Mouse (Mus musculus): ENCODE data around the gene Tab1.

Gene Tab1

GRCm38 (mm10) chr15:80202111-80202775 is 69.3 kb downstream of the Tab1 start:
- no peak for DNase-seq (ENCODE audit: low read depth, low spot score)

GRCm38 (mm10) chr15:80203406-80203805 is 70.5 kb downstream of the Tab1 start:
- no peak for DNase-seq (ENCODE audit: low read depth, low spot score)

- DNase-seq (ENCODE audit: low read depth, low spot score), result no peak
Measured at GRCm38 (mm10) chr15:80206057-80206565, 73.2 kb downstream of the Tab1 start.

GRCm38 (mm10) chr15:80208446-80208845 is 75.5 kb downstream of the Tab1 start:
- DNase-seq (ENCODE audit: low read depth, low spot score), result no peak

Measured in c-Kit-negative CD71-positive TER-119-positive erythroid progenitor cells, embryonic 14.5 days (primary cell).